Mouse (Mus musculus) heart, embryonic 12.5 days (tissue): Measurements from ENCODE around the gene Cacna1f. TPM values are rescaled to one million over a fixed set of nuclear protein-coding genes. Genes with fewer than 3 reads are reported as not detected.

Source experiments
- ATAC-seq: fragments of 200-750 bp; cut with Nextera tagmentation; 2 replicates; pipeline ENCODE4 v1.8.0; 2017; ENCODE audit warnings: moderate TSS enrichment, moderate library complexity; ENCODE audit not compliant: insufficient number of reproducible peaks, low FRiP score
- H3K27ac ChIP-seq: fragments of 300-500 bp; sonication (generic); 2 replicates; pipeline ENCODE4 v1.5.1; 2016; ENCODE audit warnings: mild to moderate bottlenecking, moderate library complexity; ENCODE audit not compliant: poor library complexity, severe bottlenecking
- H3K27me3 ChIP-seq: fragments of 300-500 bp; sonication (generic); replicated peaks from 2 replicates; pipeline ENCODE4 v1.6.1; 2016; ENCODE audit warnings: mild to moderate bottlenecking, moderate library complexity
- H3K36me3 ChIP-seq: fragments of 300-500 bp; sonication (generic); 2 replicates; pipeline ENCODE4 v1.6.1; 2016; ENCODE audit warnings: mild to moderate bottlenecking, moderate library complexity
- H3K4me1 ChIP-seq: fragments of 300-500 bp; sonication (generic); replicated peaks from 2 replicates; pipeline ENCODE4 v1.6.1; 2016; ENCODE audit warnings: mild to moderate bottlenecking
- H3K4me2 ChIP-seq: fragments of 300-500 bp; sonication (generic); 2 replicates; pipeline ENCODE4 v1.6.1; 2016; ENCODE audit warnings: mild to moderate bottlenecking, moderate library complexity
- H3K4me3 ChIP-seq: fragments of 300-500 bp; sonication (generic); 2 replicates; pipeline ENCODE4 v1.5.1; 2016; ENCODE audit warnings: mild to moderate bottlenecking
- H3K9ac ChIP-seq: fragments of 300-500 bp; sonication (generic); 2 replicates; pipeline ENCODE4 v1.6.1; 2016; ENCODE audit warnings: mild to moderate bottlenecking, moderate library complexity
- H3K9me3 ChIP-seq: fragments of 300-500 bp; sonication (generic); replicated peaks from 2 replicates; pipeline ENCODE4 v1.6.1; 2016; ENCODE audit warnings: mild to moderate bottlenecking, moderate library complexity
- WGBS: fragments of 180-500 bp; shearing (Covaris S2); methylation state at CpG from one replicate; pipeline ENCODE4 v1.1.7; 2016; 5-methylcytosine and 5-hydroxymethylcytosine counted together
- polyA plus RNA-seq: library from polyadenylated mRNA; unstranded; fragments of >200 nt; fragmentation: Nextera tagmentation; extraction: Ambion mirVana; gene quantifications from 2 replicates; pipeline ENCODE4 v1.2.1, GENCODE M21; 2016

The Cacna1f gene
- polyA plus RNA-seq, 1 experiment from 2014 or later: not detected

DNA sequence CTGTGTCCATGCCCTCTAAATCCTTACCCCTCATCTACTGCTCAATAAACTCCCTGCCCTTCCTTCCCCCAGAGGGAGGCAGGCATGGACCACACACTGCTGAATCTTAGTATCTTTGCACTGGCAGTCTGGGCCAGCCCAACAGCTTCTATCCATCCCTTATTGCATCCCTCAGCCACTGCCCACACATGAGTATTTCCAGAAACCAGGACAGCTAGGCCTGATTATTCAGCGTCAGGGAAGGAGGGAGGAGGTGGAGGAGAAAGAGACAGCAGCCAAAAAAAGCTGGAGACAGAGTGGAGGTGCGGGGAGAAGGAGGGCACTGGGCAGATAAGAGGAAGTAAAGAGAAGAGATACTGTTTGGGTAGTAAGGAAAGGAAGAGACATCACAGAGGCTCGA lies 28.2 kb downstream of the Cacna1f start:
- H3K4me1 ChIP-seq: no peaks in the 10 kb centered on the region
- 30% methylated on average over 3 of the region's 3 CpGs for WGBS

DNA sequence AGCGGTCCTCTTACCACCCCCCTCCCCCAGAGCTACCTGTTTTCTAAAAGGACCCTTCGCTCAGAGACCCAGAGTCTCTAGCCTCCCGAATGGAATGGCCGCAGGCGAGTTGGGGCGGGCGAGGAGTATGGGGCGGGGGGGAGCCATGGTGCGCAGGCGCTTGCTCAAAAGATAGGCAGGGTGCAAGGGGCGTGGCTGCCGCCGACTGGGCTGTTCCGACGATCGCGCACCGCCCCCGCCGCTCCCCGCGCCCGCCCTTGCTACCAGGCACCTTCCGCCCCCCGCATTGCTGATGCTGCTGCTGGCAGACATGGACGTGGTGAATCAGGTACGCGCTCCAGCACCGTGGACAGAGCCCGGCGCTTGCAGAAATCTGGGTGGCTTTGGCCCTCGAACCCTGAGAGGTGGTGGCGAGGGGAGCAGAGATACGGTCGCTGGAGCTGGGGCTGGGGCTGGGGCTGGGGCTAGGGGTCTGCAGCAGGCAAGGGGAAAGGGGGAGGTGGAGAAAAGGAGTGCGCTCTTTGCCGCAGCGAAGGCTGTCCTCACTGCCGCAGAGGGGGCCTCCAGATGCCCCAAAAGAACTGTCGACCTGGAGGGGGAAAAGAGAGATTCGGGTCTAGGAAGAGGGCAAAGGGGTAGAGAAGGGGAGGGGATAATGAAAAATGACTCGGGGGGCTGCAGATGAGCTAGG lies 31.7 kb downstream of the Cacna1f start, which contains the start of gene Syp:
Syp (plus strand) TSS at position 71 of the 691 bp plus-strand sequence.
- H3K4me1 ChIP-seq: 0 out of 2 replicates have a peak, but pooled peaks cover 3% of the 10 kb centered on the region
- peak within 1 kb of the TSS; percentile 30 for H3K4me3 ChIP-seq
- 13% methylated on average over 41 of the region's 42 CpGs for WGBS
- H3K4me2 ChIP-seq: peak within 1 kb of the TSS; percentile 52
- no peaks in the 10 kb centered on the region for H3K36me3 ChIP-seq
- H3K27me3 ChIP-seq: peaks cover 26% of the 10 kb centered on the region
- peak; percentile 83 for ATAC-seq
- H3K27ac ChIP-seq: no peak within 1 kb of the TSS
- peaks cover 5% of the 10 kb centered on the region; the same call in 1 of the 2 replicates for H3K9me3 ChIP-seq
- 0 out of 2 replicates have a peak within 1 kb of the TSS, but pooled peaks have one; percentile 18 for H3K9ac ChIP-seq

More for the DNA sequence above, 28.2 kb downstream of the Cacna1f start:
- Histone ChIP-seq H3K9me3 (peaks cover 5% of the 10 kb centered on the region; the same call in 1 of the 2 replicates), H3K4me3 (no peak overlapping the region), H3K27ac (no peak overlapping the region), H3K36me3 (no peaks in the 10 kb centered on the region), H3K9ac (no peak overlapping the region), H3K27me3 (peaks cover 15% of the 10 kb centered on the region; the same call in 1 of the 2 replicates), H3K4me2 (no peak overlapping the region)
- ATAC-seq: no peak

DNA sequence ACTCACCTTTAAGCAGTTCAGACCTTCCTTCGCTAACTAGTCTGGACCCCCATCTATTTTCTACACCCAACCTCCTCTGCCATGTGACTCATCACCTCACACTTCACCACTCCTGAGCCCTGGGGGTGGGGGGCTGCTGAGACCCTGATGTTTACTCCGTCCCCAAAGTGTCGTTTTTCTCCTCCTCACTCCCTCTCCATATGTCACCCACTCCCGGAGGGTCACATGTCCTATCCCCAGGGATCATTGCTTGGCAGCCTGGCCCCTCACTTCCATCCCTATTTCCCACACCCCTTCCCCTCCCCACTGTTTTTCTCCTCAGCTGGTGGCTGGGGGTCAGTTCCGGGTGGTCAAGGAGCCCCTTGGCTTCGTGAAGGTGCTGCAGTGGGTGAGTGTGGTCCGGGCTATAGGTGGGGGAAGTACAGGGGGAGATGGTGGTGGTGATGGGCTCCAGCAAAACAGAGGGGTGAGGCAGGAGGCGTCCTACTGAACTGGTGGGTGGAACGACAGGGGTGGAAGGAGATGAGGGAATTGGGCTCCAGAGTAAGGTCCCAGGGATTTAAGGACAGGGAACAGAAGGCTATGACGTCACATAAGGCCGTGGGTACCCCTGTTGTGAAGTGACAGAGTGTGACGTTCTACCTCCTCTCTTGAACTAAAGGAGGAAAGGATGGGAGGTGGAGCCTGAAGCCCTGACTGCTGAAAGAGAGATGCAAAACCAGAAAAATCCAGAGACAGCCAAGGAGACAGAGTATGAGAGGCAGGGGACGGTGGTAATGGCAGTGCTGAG lies 32.8 kb downstream of the Cacna1f start:
- no peak overlapping the region for H3K27ac ChIP-seq
- H3K4me1 ChIP-seq: 0 out of 2 replicates have a peak, but pooled peaks cover 3% of the 10 kb centered on the region
- H3K36me3 ChIP-seq: no peaks in the 10 kb centered on the region
- WGBS: 26% methylated on average over 13 of the region's 13 CpGs
- peaks cover 26% of the 10 kb centered on the region for H3K27me3 ChIP-seq
- no peak overlapping the region for H3K4me3 ChIP-seq
- ATAC-seq: no peak
- H3K9me3 ChIP-seq: peaks cover 5% of the 10 kb centered on the region; the same call in 1 of the 2 replicates
- H3K4me2 ChIP-seq: peak overlapping the region; percentile 52; the same call in 1 of the 2 replicates
- H3K9ac ChIP-seq: no peak overlapping the region

DNA sequence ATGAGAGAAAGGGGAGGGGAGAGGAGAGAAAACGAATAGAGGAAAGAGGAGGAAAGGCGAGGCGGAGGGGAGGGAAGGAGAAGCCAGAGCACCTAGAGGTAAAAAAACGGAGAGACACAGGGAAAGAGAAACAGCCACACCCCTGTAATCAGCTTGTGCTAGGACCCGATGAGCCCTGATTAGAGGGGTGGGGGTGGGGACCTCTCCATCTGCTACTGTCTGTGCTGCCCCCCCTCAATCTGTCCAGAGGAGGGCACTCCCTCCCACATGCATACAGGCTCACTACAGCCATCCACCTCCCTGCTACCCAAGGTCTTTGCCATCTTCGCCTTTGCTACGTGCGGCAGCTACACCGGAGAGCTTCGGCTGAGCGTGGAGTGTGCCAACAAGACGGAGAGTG lies 33.9 kb downstream of the Cacna1f start:
- Histone ChIP-seq H3K4me3 (no peak overlapping the region), H3K27ac (no peak overlapping the region), H3K4me2 (no peak overlapping the region), H3K9ac (no peak overlapping the region), H3K4me1 (0 out of 2 replicates have a peak, but pooled peaks cover 3% of the 10 kb centered on the region), H3K36me3 (no peaks in the 10 kb centered on the region), H3K9me3 (0 out of 2 replicates have a peak, but pooled peaks cover under 1% of the 10 kb centered on the region), H3K27me3 (peaks cover 26% of the 10 kb centered on the region)
- no peak for ATAC-seq
- WGBS: 29% methylated on average over 11 of the region's 12 CpGs

DNA sequence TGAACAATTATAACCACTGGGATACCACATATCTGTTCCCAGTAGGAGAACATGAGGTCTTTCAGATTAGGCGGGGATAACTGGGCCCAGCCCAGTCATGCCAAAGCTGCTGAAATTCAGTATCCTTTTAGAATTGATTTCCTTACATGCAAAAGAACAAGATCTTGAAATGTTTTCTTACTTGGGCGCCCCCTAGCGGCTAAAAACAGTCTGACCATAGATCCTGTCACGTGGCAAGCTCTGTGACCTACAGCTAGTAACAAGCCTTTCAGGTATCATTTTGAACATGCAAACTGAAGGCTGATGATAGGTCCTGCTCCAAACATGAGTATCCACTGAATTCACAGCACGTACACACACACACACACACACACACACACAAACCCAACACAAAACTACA lies 38.5 kb downstream of the Cacna1f start:
- Histone ChIP-seq H3K4me2 (no peak overlapping the region), H3K36me3 (no peaks in the 10 kb centered on the region), H3K9ac (no peak overlapping the region), H3K4me3 (no peak overlapping the region), H3K4me1 (0 out of 2 replicates have a peak, but pooled peaks cover 6% of the 10 kb centered on the region), H3K27ac (no peak overlapping the region), H3K27me3 (peaks cover 10% of the 10 kb centered on the region), H3K9me3 (no peaks in the 10 kb centered on the region)
- ATAC-seq: no peak
- 8% methylated on average over 5 of the region's 5 CpGs for WGBS

DNA sequence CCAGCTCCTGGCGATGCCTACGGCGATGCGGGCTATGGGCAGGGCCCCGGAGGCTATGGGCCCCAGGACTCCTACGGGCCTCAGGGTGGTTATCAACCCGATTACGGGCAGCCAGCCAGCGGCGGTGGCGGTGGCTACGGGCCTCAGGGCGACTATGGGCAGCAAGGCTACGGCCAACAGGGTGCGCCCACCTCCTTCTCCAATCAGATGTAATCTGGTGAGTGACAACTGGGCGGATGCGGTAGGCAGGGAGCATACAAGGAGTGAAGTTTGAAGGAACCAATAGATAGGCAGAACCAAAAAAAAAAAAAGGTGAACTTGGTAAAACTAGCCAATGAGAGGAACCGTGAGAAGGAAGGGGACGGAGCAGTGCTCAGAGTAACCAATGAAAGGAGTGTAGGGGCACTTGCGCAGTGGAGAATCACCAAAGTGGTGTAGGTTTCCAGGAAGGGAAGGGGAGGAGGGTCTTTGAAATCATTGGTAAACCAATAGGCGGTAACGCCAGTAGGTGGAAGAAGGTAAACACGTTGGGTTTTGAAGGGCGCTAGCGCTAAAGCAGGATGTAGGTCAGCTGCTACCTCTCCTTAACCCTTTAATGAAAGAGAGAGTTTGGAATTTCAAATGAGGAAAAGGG lies 41.9 kb downstream of the Cacna1f start:
- Histone ChIP-seq H3K4me1 (0 out of 2 replicates have a peak, but pooled peaks cover 3% of the 10 kb centered on the region), H3K9me3 (no peaks in the 10 kb centered on the region), H3K27me3 (no peaks in the 10 kb centered on the region), H3K4me3 (peak overlapping the region; percentile 59), H3K27ac (peak overlapping the region; percentile 76), H3K4me2 (peak overlapping the region; percentile 67), H3K36me3 (no peaks in the 10 kb centered on the region), H3K9ac (peak overlapping the region; percentile 81)
- WGBS: 18% methylated on average over 25 of the region's 25 CpGs
- ATAC-seq: peak; percentile 97

DNA sequence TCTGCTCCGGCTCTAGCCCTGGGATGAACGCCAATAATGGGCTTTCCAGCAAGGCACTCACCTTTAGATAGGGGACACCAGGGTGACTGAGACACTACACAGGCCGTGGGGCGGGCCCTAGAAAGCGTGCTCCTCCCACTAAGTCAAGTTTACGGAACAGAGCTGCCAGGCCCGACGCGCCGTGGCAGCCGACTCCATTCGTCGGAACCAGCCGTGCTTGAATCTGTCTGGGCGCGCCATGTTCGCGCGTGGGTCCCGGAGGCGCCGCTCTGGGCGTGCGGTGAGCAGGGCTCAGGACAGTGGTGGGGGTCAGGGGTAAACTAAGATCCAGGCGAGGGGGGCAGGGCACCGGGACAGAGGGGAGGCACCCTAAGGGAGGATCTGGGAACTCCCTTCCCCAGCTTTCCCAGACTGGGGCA lies 50.3 kb downstream of the Cacna1f start, which contains the start of gene Prickle3:
Prickle3 (plus strand) TSS at position 40 of the 419 bp plus-strand sequence.
- peaks cover 3% of the 10 kb centered on the region; the same call in 1 of the 2 replicates for H3K36me3 ChIP-seq
- peak within 1 kb of the TSS; percentile 63 for H3K4me3 ChIP-seq
- peak; percentile 76 for ATAC-seq
- H3K4me2 ChIP-seq: peak within 1 kb of the TSS; percentile 76
- no peaks in the 10 kb centered on the region for H3K9me3 ChIP-seq
- peak within 1 kb of the TSS; percentile 78 for H3K9ac ChIP-seq
- H3K27ac ChIP-seq: peak within 1 kb of the TSS; percentile 80
- no peaks in the 10 kb centered on the region for H3K27me3 ChIP-seq
- peaks cover 13% of the 10 kb centered on the region; the same call in 1 of the 2 replicates for H3K4me1 ChIP-seq
- WGBS: 25% methylated on average over 26 of the region's 26 CpGs

DNA sequence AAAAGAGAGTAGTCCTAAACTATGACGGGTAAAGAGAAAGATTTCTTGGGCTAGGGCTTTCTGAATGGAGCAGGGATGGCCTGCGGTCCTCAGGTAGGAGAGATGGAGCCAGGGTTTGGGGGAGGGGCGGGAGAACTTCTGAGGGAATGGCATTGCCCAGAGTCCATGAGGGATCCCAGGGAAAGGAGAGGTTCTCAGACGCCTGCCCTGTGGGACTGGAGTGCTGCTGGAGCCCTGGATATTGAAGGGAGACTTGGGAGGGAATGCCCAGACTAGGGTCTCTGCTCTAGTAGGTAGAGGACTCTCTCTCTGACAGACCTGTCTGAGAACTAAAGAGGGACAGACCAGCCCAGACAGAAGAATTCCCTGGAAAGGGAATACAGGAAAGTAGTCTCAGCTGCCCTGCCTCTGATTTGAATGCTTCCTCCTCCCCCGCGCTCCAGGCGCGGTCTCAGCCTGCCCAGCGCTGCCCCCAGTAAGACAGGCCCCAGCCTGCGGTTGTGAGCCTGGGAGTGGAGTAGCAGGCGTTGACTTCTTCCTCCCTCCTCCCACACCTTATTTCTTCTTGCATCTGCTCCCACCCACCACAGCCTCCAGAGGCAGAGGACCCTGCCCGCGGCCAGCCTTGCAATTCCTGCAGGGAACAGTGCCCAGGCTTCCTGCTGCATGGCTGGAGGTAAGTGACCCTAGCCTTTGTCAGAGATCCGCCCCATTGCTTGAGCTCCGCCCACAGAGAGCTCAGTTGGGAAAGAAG lies 51.3 kb downstream of the Cacna1f start:
- Histone ChIP-seq H3K36me3 (peaks cover 3% of the 10 kb centered on the region; the same call in 1 of the 2 replicates), H3K4me2 (peak overlapping the region; percentile 76), H3K4me1 (peaks cover 13% of the 10 kb centered on the region; the same call in 1 of the 2 replicates), H3K9me3 (no peaks in the 10 kb centered on the region), H3K27ac (peak overlapping the region; percentile 80), H3K4me3 (peak overlapping the region; percentile 63), H3K27me3 (no peaks in the 10 kb centered on the region), H3K9ac (peak overlapping the region; percentile 78)
- WGBS: 18% methylated on average over 14 of the region's 15 CpGs
- peak; percentile 50; the same call in 1 of the 2 replicates for ATAC-seq

DNA sequence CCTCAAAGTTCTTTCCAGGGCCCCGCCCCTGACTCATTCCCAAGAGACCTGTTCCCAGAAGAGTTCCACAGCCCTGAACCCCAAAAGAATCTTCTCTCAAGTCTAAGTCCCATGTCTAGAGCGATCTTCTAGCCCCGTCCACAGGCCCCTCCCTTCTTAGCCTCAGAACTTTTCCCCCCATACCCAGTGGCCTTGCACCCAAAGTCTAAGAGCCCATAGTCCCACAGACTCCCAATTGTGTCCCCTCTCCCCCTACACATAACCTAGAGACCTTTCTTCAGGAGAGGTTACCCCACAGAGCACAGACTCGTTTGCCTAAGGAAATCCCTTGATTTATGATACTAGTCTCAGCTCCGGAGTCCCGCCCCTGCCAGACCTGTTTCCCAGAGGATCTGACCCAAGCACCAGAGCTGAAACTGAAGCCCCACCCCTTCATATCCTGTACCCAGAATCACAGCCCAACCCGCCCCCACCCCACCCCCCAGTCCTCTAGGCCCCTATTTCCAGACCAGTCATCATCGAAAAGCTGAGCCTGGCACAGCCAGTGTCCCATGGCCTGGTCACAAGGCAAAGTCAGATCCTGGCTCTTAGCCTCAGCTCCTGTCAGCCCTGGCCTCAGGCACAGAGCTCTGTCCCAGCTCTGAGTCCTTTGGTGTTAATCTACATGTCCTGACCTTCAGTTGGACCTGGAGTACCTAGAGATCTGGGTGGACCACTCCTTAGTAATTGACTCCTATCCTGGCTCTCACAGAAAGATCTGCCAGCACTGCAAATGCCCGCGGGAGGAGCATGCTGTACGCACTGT lies 52.1 kb downstream of the Cacna1f start:
- 0 out of 2 replicates have a peak overlapping the region, but pooled peaks have one; percentile 80 for H3K27ac ChIP-seq
- ATAC-seq: peak; percentile 31; the same call in 1 of the 2 replicates

More for the DNA sequence above, 52.1 kb downstream of the Cacna1f start:
- Histone ChIP-seq H3K9ac (no peak overlapping the region), H3K27me3 (no peaks in the 10 kb centered on the region), H3K4me2 (peak overlapping the region; percentile 76), H3K9me3 (no peaks in the 10 kb centered on the region), H3K36me3 (peaks cover 10% of the 10 kb centered on the region; the same call in 1 of the 2 replicates), H3K4me3 (peak overlapping the region; percentile 63; the same call in 1 of the 2 replicates), H3K4me1 (peaks cover 13% of the 10 kb centered on the region; the same call in 1 of the 2 replicates)
- 51% methylated on average over 11 of the region's 11 CpGs for WGBS
